Mouse (Mus musculus) ES-CJ7 (cell line): ENCODE data around the gene Slc9a5.

ENCODE experiments used
- DNase-seq: peaks from one replicate; pipeline ENCODE4 v3.0.0; 2011; ENCODE audit warnings: low read depth, low spot score

Gene Slc9a5

DNA sequence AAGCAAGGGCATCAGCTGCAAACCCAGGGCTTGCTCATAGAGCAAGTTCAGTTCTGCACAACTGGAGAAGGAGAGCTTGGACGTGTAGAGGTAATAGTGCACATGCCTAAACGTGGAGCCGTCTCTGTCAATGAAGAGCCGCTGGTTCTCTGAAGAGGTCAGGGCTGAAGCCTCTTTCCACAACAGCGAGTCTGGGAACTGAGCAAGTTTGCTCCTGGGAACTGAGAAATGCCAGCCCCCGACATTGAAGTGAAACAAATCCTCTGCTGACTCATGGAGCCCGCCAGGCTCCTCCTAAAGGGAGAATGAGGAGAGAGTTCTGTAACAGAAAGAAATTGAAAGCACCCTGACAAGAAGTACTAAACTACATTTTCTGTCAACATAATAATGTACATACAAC is 59.7 kb downstream of the Slc9a5 start:
- no peak for DNase-seq

DNA sequence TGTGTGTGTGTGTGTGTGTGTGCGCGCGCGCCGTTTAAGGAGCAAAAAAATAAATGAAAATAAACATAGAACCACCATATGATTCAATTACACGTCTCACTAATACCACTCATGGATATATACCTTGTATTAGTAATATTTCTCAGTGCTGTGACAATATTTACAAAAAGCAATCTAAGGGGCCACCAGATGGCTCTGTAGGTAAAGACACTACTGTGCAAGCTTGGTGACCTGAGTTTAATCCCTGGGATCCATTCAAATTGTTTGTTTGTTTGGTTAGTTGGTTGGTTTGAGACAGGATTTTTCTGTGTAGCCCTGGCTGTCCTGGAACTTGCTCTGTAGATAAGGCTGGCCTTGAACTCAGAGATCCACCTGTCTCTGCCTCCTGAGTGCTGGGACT is 61.3 kb downstream of the Slc9a5 start:
- no peak for DNase-seq

DNA sequence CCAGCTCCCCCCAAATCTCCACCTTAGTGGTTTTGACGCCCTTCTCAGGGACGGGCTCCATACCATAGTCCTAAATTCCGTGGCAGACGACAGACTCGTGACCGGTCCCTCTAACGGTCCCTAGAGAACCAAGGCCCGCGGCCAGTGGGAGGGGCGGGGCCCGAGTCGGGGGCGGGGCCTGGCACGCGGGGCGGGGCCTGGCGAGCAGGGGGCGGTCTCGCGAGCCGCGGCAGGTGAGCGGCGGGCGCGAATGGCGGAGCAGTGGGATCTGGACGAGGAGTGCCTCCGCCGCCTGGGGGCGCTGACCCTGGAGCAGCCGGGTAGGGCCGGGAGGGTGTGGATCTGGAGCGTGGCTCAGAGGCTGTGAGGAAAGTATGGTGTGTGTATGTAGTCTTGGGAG is 64.7 kb downstream of the Slc9a5 start, which contains the start of the genes Kctd19 and Lrrc36:
TSS of gene Kctd19 (minus strand) at position 112 of the 400 bp plus-strand sequence.
TSS of gene Lrrc36 (plus strand) at position 181 of the 400 bp plus-strand sequence.
- peak; percentile 90 for DNase-seq

DNA sequence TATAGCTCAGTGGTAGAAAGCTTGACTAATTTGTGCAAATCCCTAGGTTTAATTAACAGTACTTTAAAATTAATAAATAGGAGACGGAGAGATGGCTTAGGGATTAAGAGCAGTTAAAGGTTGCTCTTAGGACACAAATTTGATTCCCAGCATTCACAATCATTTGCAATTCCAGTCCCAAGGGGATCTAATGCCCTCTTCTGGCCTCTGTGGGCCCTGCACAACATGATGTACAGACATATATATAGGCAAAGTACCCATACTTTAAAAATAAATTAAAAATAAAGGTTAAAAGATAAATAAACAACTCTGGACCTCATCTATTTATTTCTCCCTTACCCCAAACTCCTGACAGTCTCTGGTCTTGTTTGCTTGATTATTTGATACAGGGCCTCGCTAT is 70.3 kb downstream of the Slc9a5 start:
- DNase-seq = peak; percentile 50
